Comparison of ENCODE assay signal across 18 mouse cellular contexts in the genomic region with DNA sequence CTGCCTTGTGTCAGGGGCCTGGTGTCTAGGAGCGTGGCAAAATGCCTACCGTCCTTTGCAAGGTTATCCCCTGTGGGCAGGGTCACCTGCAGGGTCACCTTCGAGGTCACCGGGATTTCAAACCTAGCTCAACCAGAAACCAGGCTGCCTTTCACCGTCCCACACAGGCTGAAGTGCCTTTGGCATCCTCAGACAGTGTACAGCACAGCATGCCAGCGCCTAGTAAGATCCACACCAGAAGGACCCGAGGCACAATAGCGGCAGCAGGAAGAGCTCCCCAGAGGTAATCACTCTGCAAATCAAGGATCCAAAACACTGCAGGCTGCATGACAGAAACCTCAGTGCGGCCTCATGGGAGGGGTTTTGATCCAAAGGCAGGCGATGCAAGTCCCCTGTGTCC.
"Had no signal": no experiment of that assay in that cellular context is flagged by ENCODE, and none has a peak within 500 bp of the region (broad histone marks: within the 10 kb centered on the region; RNA-seq: fewer than 3 reads in every experiment).

No protein-coding gene starts in this region.

- H3K4me3 ChIP-seq: liver, embryonic 15.5 days; lung, embryonic 15.5 days; megakaryocyte, embryonic 14.5 days; midbrain, embryonic 12.5 days; midbrain, embryonic 15.5 days; neural tube, embryonic 12.5 days; stomach, embryonic 15.5 days had no signal

- H3K4me2 ChIP-seq: liver, embryonic 15.5 days; lung, embryonic 15.5 days; midbrain, embryonic 12.5 days; midbrain, embryonic 15.5 days; neural tube, embryonic 12.5 days; stomach, embryonic 15.5 days had no signal

- DNase-seq: liver, postnatal 0 days; lung, adult 2 months; lung, postnatal 14 days; lung, postnatal 36 days; right cerebral cortex, postnatal 14 days; thymus, adult 2 months; thymus, postnatal 25 days; thymus, postnatal 4 days had no signal

- H3K27me3 ChIP-seq: midbrain, embryonic 15.5 days had no signal

- H3K27ac ChIP-seq: liver, embryonic 15.5 days; lung, embryonic 15.5 days; macrophage; midbrain, embryonic 12.5 days; midbrain, embryonic 15.5 days; neural tube, embryonic 12.5 days; stomach, embryonic 15.5 days; stomach, postnatal 0 days had no signal

- H3K9ac ChIP-seq: liver, embryonic 15.5 days; liver, postnatal 0 days; lung, embryonic 15.5 days; midbrain, embryonic 12.5 days; midbrain, embryonic 15.5 days; neural tube, embryonic 12.5 days; stomach, embryonic 15.5 days had no signal

- H3K36me3 ChIP-seq: liver, embryonic 15.5 days; lung, embryonic 15.5 days; midbrain, embryonic 12.5 days; midbrain, embryonic 15.5 days; neural tube, embryonic 12.5 days; stomach, embryonic 15.5 days had no signal

- ATAC-seq: liver, postnatal 0 days; lung, postnatal 0 days; midbrain, embryonic 15.5 days had no signal

- H3K9me3 ChIP-seq: liver, embryonic 15.5 days; lung, embryonic 15.5 days; midbrain, embryonic 15.5 days; stomach, embryonic 15.5 days had no signal
